Mouse (Mus musculus) thymus, adult 2 months (tissue): ENCODE results near the gene Maml2. TPM values are rescaled to one million over a fixed set of nuclear protein-coding genes. Genes with fewer than 3 reads are reported as not detected.

ENCODE experiments used
- DNase-seq: peaks from one replicate; pipeline ENCODE4 v3.0.0; 2021
- H3K27ac ChIP-seq: fragments of 200-500 bp; 2 replicates; pipeline ENCODE4 v1.5.1; 2012; ENCODE audit warnings: low read length, control low read depth; ENCODE audit not compliant: control insufficient read depth, insufficient read depth
- H3K27me3 ChIP-seq: fragments of 200-500 bp; 2 replicates; pipeline ENCODE4 v1.6.1; 2012; ENCODE audit warnings: mild to moderate bottlenecking, low read length, moderate library complexity, mixed read lengths; ENCODE audit not compliant: control insufficient read depth, insufficient read depth
- H3K36me3 ChIP-seq: fragments of 200-500 bp; 2 replicates; pipeline ENCODE4 v1.6.1; 2012; ENCODE audit warnings: mild to moderate bottlenecking, low read length, moderate library complexity; ENCODE audit not compliant: control insufficient read depth, insufficient read depth
- H3K4me1 ChIP-seq: fragments of 200-500 bp; replicated peaks from 2 replicates; pipeline ENCODE4 v1.6.1; 2012; ENCODE audit warnings: low read length; ENCODE audit not compliant: control insufficient read depth, insufficient read depth
- H3K4me3 ChIP-seq: fragments of 200-500 bp; 2 replicates; pipeline ENCODE4 v1.5.1; 2012; ENCODE audit warnings: mild to moderate bottlenecking, low read length, control low read depth, moderate library complexity; ENCODE audit not compliant: control insufficient read depth, insufficient read depth
- CTCF ChIP-seq: fragments of 200-500 bp; IDR thresholded peaks from 2 replicates; pipeline ENCODE4 v1.5.1; 2012; ENCODE audit warnings: mild to moderate bottlenecking, control low read depth, low read length, moderate library complexity, borderline replicate concordance; ENCODE audit not compliant: control insufficient read depth, poor library complexity, insufficient read depth; ENCODE audit errors: extremely low read depth
- POLR2A ChIP-seq: fragments of 200-500 bp; IDR thresholded peaks from 2 replicates; pipeline ENCODE4 v1.6.1; 2012; ENCODE audit warnings: mild to moderate bottlenecking, low read length, control low read depth, moderate library complexity; ENCODE audit not compliant: control insufficient read depth, poor library complexity, insufficient read depth; ENCODE audit errors: extremely low read depth
- WGBS: fragments of 180-500 bp; shearing (Covaris S2); methylation state at CpG from one replicate; pipeline ENCODE4 v1.1.7; 2018; 5-methylcytosine and 5-hydroxymethylcytosine counted together
- polyA plus RNA-seq: library from polyadenylated mRNA; depleted of rRNA; stranded (reverse); fragments of >200 nt; gene quantifications from 2 replicates; pipeline ENCODE4 v1.2.3, GENCODE M21; 2012

The Maml2 gene
- polyA plus RNA-seq, 1 experiment, result 12.9 TPM

- no peak for DNase-seq
- TF ChIP-seq POLR2A, result no peak
- no peak for TF ChIP-seq CTCF
- H3K4me1 ChIP-seq, result peaks cover 6% of the 10 kb centered on the region
- H3K4me3 ChIP-seq, result no peak overlapping the region
- H3K36me3 ChIP-seq, result no peaks in the 10 kb centered on the region
- WGBS, result 70% methylated on average over 13 of the region's 13 CpGs
- H3K27ac ChIP-seq, result no peak overlapping the region; the same call in 1 of the 2 replicates
- no peaks in the 10 kb centered on the region for H3K27me3 ChIP-seq
These were observed 144.4 kb downstream of the Maml2 start for GRCm38 (mm10) chr9:13442012-13442735.

GRCm38 (mm10) chr9:13443484-13444211 lies 145.9 kb downstream of the Maml2 start:
- WGBS, result 4% methylated on average over 1 of the region's 1 CpGs
- Histone ChIP-seq H3K4me3 (no peak overlapping the region), H3K27ac (no peak overlapping the region), H3K27me3 (no peaks in the 10 kb centered on the region), H3K4me1 (peaks cover 6% of the 10 kb centered on the region), H3K36me3 (no peaks in the 10 kb centered on the region)
- no peak for TF ChIP-seq POLR2A
- no peak for TF ChIP-seq CTCF
- DNase-seq, result no peak

GRCm38 (mm10) chr9:13446236-13446635 lies 148.5 kb downstream of the Maml2 start:
- no peak for DNase-seq
- peaks cover 9% of the 10 kb centered on the region for H3K4me1 ChIP-seq
- H3K36me3 ChIP-seq, result no peaks in the 10 kb centered on the region
- H3K27ac ChIP-seq, result no peak overlapping the region
- TF ChIP-seq CTCF, result no peak
- no peak for TF ChIP-seq POLR2A
- 19% methylated on average over 1 of the region's 1 CpGs for WGBS
- H3K27me3 ChIP-seq, result no peaks in the 10 kb centered on the region
- no peak overlapping the region for H3K4me3 ChIP-seq

- no peaks in the 10 kb centered on the region for H3K36me3 ChIP-seq
- no peak within 1 kb of the TSS for H3K4me3 ChIP-seq
- H3K4me1 ChIP-seq, result peaks cover 9% of the 10 kb centered on the region
- WGBS, result 61% methylated on average over 4 of the region's 4 CpGs
- H3K27me3 ChIP-seq, result no peaks in the 10 kb centered on the region
- no peak within 1 kb of the TSS for H3K27ac ChIP-seq
- TF ChIP-seq CTCF (no peak), POLR2A (no peak)
- no peak for DNase-seq
These were observed 149.0 kb downstream of the Maml2 start, which contains the start of gene Gm17571 for GRCm38 (mm10) chr9:13446703-13447285. TSS of gene Gm17571 (minus strand) at chr9:13446753.

GRCm38 (mm10) chr9:13448716-13449115 lies 151.0 kb downstream of the Maml2 start:
- TF ChIP-seq CTCF (no peak), POLR2A (no peak)
- WGBS, result 94% methylated on average over 3 of the region's 3 CpGs

GRCm38 (mm10) chr9:13454651-13455123 lies 156.9 kb downstream of the Maml2 start:
- WGBS, result 92% methylated on average over 7 of the region's 7 CpGs
- DNase-seq, result no peak
- TF ChIP-seq CTCF (no peak), POLR2A (no peak)
- Histone ChIP-seq H3K27me3 (no peaks in the 10 kb centered on the region), H3K4me1 (no peaks in the 10 kb centered on the region; the same call in 1 of the 2 replicates), H3K27ac (no peak overlapping the region), H3K36me3 (no peaks in the 10 kb centered on the region), H3K4me3 (no peak overlapping the region)

More at GRCm38 (mm10) chr9:13448716-13449115, 151.0 kb downstream of the Maml2 start:
- Histone ChIP-seq H3K4me3 (no peak overlapping the region), H3K36me3 (no peaks in the 10 kb centered on the region), H3K4me1 (peaks cover 3% of the 10 kb centered on the region), H3K27me3 (no peaks in the 10 kb centered on the region), H3K27ac (no peak overlapping the region)
- DNase-seq, result no peak
